Mouse (Mus musculus) MEL (cell line): ENCODE results near the gene Rbm25. TPM values are rescaled to one million over a fixed set of nuclear protein-coding genes. Genes with fewer than 3 reads are reported as not detected.
"Not testable (repeated sequence)": the region's sequence is repeated elsewhere in the genome, so short reads cannot be mapped to it uniquely, and the experiment has no call there.

Source experiments
- DNase-seq: peaks from one replicate; pipeline ENCODE4 v3.0.0; 2011; ENCODE audit warnings: low read depth, low spot score
- H3K27ac ChIP-seq: 2 replicates; pipeline ENCODE4 v1.5.1; 2012; ENCODE audit warnings: low read depth, mild to moderate bottlenecking, control low read depth, low read length, moderate library complexity; ENCODE audit not compliant: control insufficient read depth
- H3K27me3 ChIP-seq, 2 experiments: fragments of 150-350 bp in 1 of 2; sonication (generic) in 1 of 2; 2 replicates each; pipeline ENCODE4 v1.6.1; 2012; ENCODE audit warnings: low read length in 2 of 2, mild to moderate bottlenecking in 2 of 2, improper control_type of control experiment in 1 of 2, moderate library complexity in 1 of 2; ENCODE audit not compliant: insufficient read depth in 2 of 2, control insufficient read depth in 1 of 2
- H3K36me3 ChIP-seq, 2 experiments: 2 replicates each; pipeline ENCODE4 v1.6.1; 2012 to 2014; ENCODE audit warnings: low read length in 2 of 2, improper control_type of control experiment in 1 of 2, inconsistent platforms in 1 of 2, mild to moderate bottlenecking in 1 of 2; ENCODE audit not compliant: insufficient read depth in 2 of 2, control insufficient read depth in 1 of 2
- H3K4me1 ChIP-seq, 2 experiments: fragments of 150-350 bp in 1 of 2; sonication (generic) in 1 of 2; 2 replicates each; pipeline ENCODE4 v1.6.1; 2012; ENCODE audit warnings: low read length in 2 of 2, improper control_type of control experiment in 1 of 2, mild to moderate bottlenecking in 1 of 2; ENCODE audit not compliant: insufficient read depth in 2 of 2, control insufficient read depth in 1 of 2
- H3K4me3 ChIP-seq, 2 experiments: fragments of 150-350 bp in 1 of 2; sonication (generic) in 1 of 2; 2 replicates each; pipeline ENCODE4 v1.5.1; 2012; ENCODE audit warnings: low read depth in 2 of 2, low read length in 2 of 2, mild to moderate bottlenecking in 2 of 2, moderate library complexity in 2 of 2, control low read depth in 1 of 2, improper control_type of control experiment in 1 of 2; ENCODE audit not compliant: control insufficient read depth in 1 of 2, insufficient read depth in 1 of 2
- H3K79me2 ChIP-seq: 2 replicates; pipeline ENCODE4 v1.6.1; 2012; ENCODE audit warnings: mild to moderate bottlenecking, low read length, moderate library complexity; ENCODE audit not compliant: control insufficient read depth, poor library complexity, insufficient read depth
- H3K9ac ChIP-seq: 2 replicates; pipeline ENCODE4 v1.6.1; 2012; ENCODE audit warnings: low read depth, mild to moderate bottlenecking, control low read depth, low read length, moderate library complexity; ENCODE audit not compliant: control insufficient read depth, poor library complexity, severe bottlenecking
- H3K9me3 ChIP-seq: fragments of 150-350 bp; sonication (generic); replicated peaks from 2 replicates; pipeline ENCODE4 v1.6.1; 2012; ENCODE audit warnings: mild to moderate bottlenecking, low read length, improper control_type of control experiment, moderate library complexity; ENCODE audit not compliant: insufficient read depth
- BHLHE40 ChIP-seq: IDR thresholded peaks from 2 replicates; pipeline ENCODE4 v1.6.1; 2012; ENCODE audit warnings: low read depth, mild to moderate bottlenecking, inconsistent platforms, low read length, improper control_type of control experiment, borderline replicate concordance
- CHD2 ChIP-seq: IDR thresholded peaks from 2 replicates; pipeline ENCODE4 v1.6.1; 2011; ENCODE audit warnings: low read length, improper control_type of control experiment
- ELF1 ChIP-seq: IDR thresholded peaks from 2 replicates; pipeline ENCODE4 v1.6.1; 2014; ENCODE audit warnings: low read depth, mild to moderate bottlenecking, inconsistent platforms, low read length, improper control_type of control experiment, moderate library complexity
- ETS1 ChIP-seq: IDR thresholded peaks from 2 replicates; pipeline ENCODE4 v1.6.1; 2012; ENCODE audit warnings: low read depth, mild to moderate bottlenecking, inconsistent platforms, low read length, improper control_type of control experiment, moderate library complexity
- GATA1 ChIP-seq: IDR thresholded peaks from 2 replicates; pipeline ENCODE4 v1.6.1; 2011; ENCODE audit warnings: low read depth, low read length, improper control_type of control experiment
- JUND ChIP-seq: IDR thresholded peaks from 2 replicates; pipeline ENCODE4 v1.6.1; 2011; ENCODE audit warnings: low read depth, mild to moderate bottlenecking, improper control_type of control experiment, low read length
- MAFK ChIP-seq: IDR thresholded peaks from 2 replicates; pipeline ENCODE4 v1.6.1; 2011; ENCODE audit warnings: low read depth, mild to moderate bottlenecking, low read length, improper control_type of control experiment, borderline replicate concordance
- MAX ChIP-seq: IDR thresholded peaks from 2 replicates; pipeline ENCODE4 v1.6.1; 2011; ENCODE audit warnings: low read length, improper control_type of control experiment
- POLR2AphosphoS5 ChIP-seq: IDR thresholded peaks from 2 replicates; pipeline ENCODE4 v1.6.1; 2012; ENCODE audit warnings: low read depth, borderline replicate concordance, mild to moderate bottlenecking, inconsistent platforms, low read length, moderate library complexity, mixed read lengths
- RAD21 ChIP-seq: IDR thresholded peaks from 2 replicates; pipeline ENCODE4 v1.6.1; 2011; ENCODE audit warnings: mild to moderate bottlenecking, low read depth, low read length, improper control_type of control experiment
- TBP ChIP-seq: IDR thresholded peaks from 2 replicates; pipeline ENCODE4 v1.8.0; 2011; ENCODE audit warnings: low read depth, low read length, improper control_type of control experiment
- TCF12 ChIP-seq: IDR thresholded peaks from 2 replicates; pipeline ENCODE4 v1.6.1; 2014; ENCODE audit warnings: low read depth, mild to moderate bottlenecking, inconsistent platforms, low read length, improper control_type of control experiment, moderate library complexity
- ZC3H11A ChIP-seq: IDR thresholded peaks from 2 replicates; pipeline ENCODE4 v1.6.1; 2012; ENCODE audit warnings: low read depth, mild to moderate bottlenecking, inconsistent platforms, low read length, improper control_type of control experiment
- ZMIZ1 ChIP-seq: IDR thresholded peaks from 2 replicates; pipeline ENCODE4 v1.6.1; 2012; ENCODE audit warnings: low read depth, mild to moderate bottlenecking, inconsistent platforms, low read length, improper control_type of control experiment, moderate library complexity
- ZNF384 ChIP-seq: IDR thresholded peaks from 2 replicates; pipeline ENCODE4 v1.6.1; 2012; ENCODE audit warnings: low read depth, mild to moderate bottlenecking, inconsistent platforms, low read length, improper control_type of control experiment
- polyA plus RNA-seq, 2 experiments: library from polyadenylated mRNA; stranded (reverse) in 1 of 2; unstranded in 1 of 2; fragments of >175 nt in 1 of 2; fragments of >200 nt in 1 of 2; gene quantifications; 2 replicates each; pipeline versions ENCODE4 v1.2.1 to v1.2.4; 2012; ENCODE audit warnings: low replicate concordance in 2 of 2, low read depth in 1 of 2; ENCODE audit not compliant: insufficient read length in 2 of 2, insufficient read depth in 1 of 2, missing spikeins in 1 of 2
- total RNA-seq: library from RNA; depleted of rRNA; stranded (reverse); fragments of 300-350 nt; gene quantifications from 2 replicates; pipeline ENCODE4 v1.2.3, GENCODE M21; 2012; rRNA removed

Gene Rbm25
- total RNA-seq (73.9 and 77.3 TPM in 2 replicates), polyA plus RNA-seq (100 to 1,000 TPM; 124 to 375 TPM)

- not testable (repeated sequence) for H3K9me3 ChIP-seq, DNase-seq, H3K4me1 ChIP-seq, H3K27me3 ChIP-seq
- Histone ChIP-seq H3K27ac (peak within 1 kb of the TSS; percentile 96), H3K79me2 (peaks cover 36% of the 10 kb centered on the region), H3K4me3 (peak within 1 kb of the TSS; percentile 84 to 99), H3K36me3 (peaks cover 12 to 23% of the 10 kb centered on the region in 2 experiments), H3K9ac (peak within 1 kb of the TSS; percentile 100)
Observed at GRCm38 (mm10) chr12:83630936-83631335, at the start of gene Rbm25. Gene Rbm25, plus strand, starts transcription at chr12:83631236.

DNA sequence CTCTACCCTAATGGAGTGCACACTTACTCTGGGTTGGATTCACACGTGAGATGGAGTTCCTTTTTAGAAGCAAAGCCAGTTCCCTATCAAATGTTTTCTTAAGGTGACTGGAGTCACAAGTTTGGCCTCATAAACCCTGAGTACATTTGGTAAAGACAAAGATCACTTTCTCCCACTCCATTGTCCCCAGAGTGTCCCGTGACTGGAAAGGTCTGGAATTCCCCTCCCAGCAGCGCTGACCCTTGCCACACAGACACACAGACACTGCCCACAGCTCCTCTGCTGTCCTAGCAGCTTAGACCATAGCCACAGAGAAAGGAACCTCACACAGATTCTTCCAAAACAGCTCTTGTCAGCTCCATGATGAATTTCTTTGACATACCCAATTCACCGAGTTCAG lies 48.9 kb upstream of the Rbm25 start:
- Histone ChIP-seq H3K27ac (no peak overlapping the region), H3K9ac (no peak overlapping the region), H3K4me3 (no peak overlapping the region), H3K9me3 (no peaks in the 10 kb centered on the region), H3K27me3 (no peaks in the 10 kb centered on the region), H3K4me1 (peaks cover 24 to 25% of the 10 kb centered on the region in 2 experiments), H3K36me3 (peaks cover 0 to 32% of the 10 kb centered on the region in 2 experiments; a peak in 2 of 4 replicates), H3K79me2 (no peaks in the 10 kb centered on the region)
- TF ChIP-seq ZMIZ1 (no peak), BHLHE40 (no peak), ZC3H11A (no peak), RAD21 (no peak), TCF12 (no peak), JUND (no peak), ETS1 (no peak), MAX (no peak), TBP (no peak), POLR2AphosphoS5 (no peak), ELF1 (no peak), ZNF384 (no peak), GATA1 (no peak), CHD2 (no peak)
- no peak for DNase-seq

GRCm38 (mm10) chr12:83582747-83583146 lies 48.3 kb upstream of the Rbm25 start:
- Histone ChIP-seq H3K4me3 (no peak overlapping the region), H3K9me3 (no peaks in the 10 kb centered on the region), H3K27ac (no peak overlapping the region)
- TF ChIP-seq MAFK, result no peak
- TF ChIP-seq, all 39 proteins: peak for 0
- Histone ChIP-seq H3K4me1 (peaks cover 24 to 25% of the 10 kb centered on the region in 2 experiments), H3K9ac (no peak overlapping the region), H3K27me3 (no peaks in the 10 kb centered on the region), H3K36me3 (peaks cover 0 to 32% of the 10 kb centered on the region in 2 experiments; a peak in 3 of 4 replicates), H3K79me2 (no peaks in the 10 kb centered on the region)
- DNase-seq, result no peak
